Mouse (Mus musculus) embryonic facial prominence, embryonic 11.5 days (tissue): ENCODE data around the gene Scrn2. TPM values are rescaled to one million over a fixed set of nuclear protein-coding genes. Genes with fewer than 3 reads are reported as not detected.

Experiments used
- ATAC-seq: fragments of 200-750 bp; cut with Nextera tagmentation; replicated peaks from 2 replicates; pipeline ENCODE4 v1.8.0; 2017; ENCODE audit warnings: low read depth; ENCODE audit not compliant: insufficient number of reproducible peaks, low FRiP score, low TSS enrichment
- DNase-seq: peaks from one replicate; pipeline ENCODE4 v3.0.0-alpha.2; 2015; ENCODE audit warnings: low spot score
- H3K27ac ChIP-seq: fragments of 300-500 bp; sonication (generic); replicated peaks from 2 replicates; pipeline ENCODE4 v1.5.1; 2014; ENCODE audit warnings: mild to moderate bottlenecking, low read depth, low read length, control low read depth
- H3K27me3 ChIP-seq: fragments of 300-500 bp; sonication (generic); 2 replicates; pipeline ENCODE4 v1.6.1; 2014; ENCODE audit warnings: mild to moderate bottlenecking, low read length, moderate library complexity, mixed read lengths; ENCODE audit not compliant: control insufficient read depth, insufficient read depth
- H3K36me3 ChIP-seq: fragments of 300-500 bp; sonication (generic); replicated peaks from 2 replicates; pipeline ENCODE4 v1.6.1; 2014; ENCODE audit warnings: low read depth, mild to moderate bottlenecking, low read length, moderate library complexity, mixed read lengths; ENCODE audit not compliant: control insufficient read depth, insufficient read depth
- H3K4me1 ChIP-seq: fragments of 300-500 bp; sonication (generic); 2 replicates; pipeline ENCODE4 v1.6.1; 2014; ENCODE audit warnings: low read length, mixed read lengths; ENCODE audit not compliant: control insufficient read depth, insufficient read depth
- H3K4me2 ChIP-seq: fragments of 300-500 bp; sonication (generic); 2 replicates; pipeline ENCODE4 v1.6.1; 2014; ENCODE audit warnings: low read depth, mild to moderate bottlenecking, control low read depth, low read length, moderate library complexity
- H3K4me3 ChIP-seq: fragments of 300-500 bp; sonication (generic); 2 replicates; pipeline ENCODE4 v1.5.1; 2014; ENCODE audit warnings: low read depth, low read length, control low read depth
- H3K9ac ChIP-seq: fragments of 300-500 bp; sonication (generic); replicated peaks from 2 replicates; pipeline ENCODE4 v1.6.1; 2014; ENCODE audit warnings: mild to moderate bottlenecking, control low read depth, low read length
- H3K9me3 ChIP-seq: fragments of 300-500 bp; sonication (generic); replicated peaks from 2 replicates; pipeline ENCODE4 v1.6.1; 2016; ENCODE audit warnings: mild to moderate bottlenecking, low read length, inconsistent platforms, mixed read lengths; ENCODE audit not compliant: control insufficient read depth
- WGBS: fragments of 180-500 bp; shearing (Covaris S2); extraction: QIAGEN DNeasy Blood & Tissue Kit; methylation state at CpG from one replicate; pipeline ENCODE4 v1.1.7; 2014; 5-methylcytosine and 5-hydroxymethylcytosine counted together
- polyA plus RNA-seq: library from polyadenylated mRNA; unstranded; fragments of >200 nt; fragmentation: Nextera tagmentation; extraction: Ambion mirVana; gene quantifications from 2 replicates; pipeline ENCODE4 v1.2.1, GENCODE M21; 2014

Scrn2 gene
- polyA plus RNA-seq, 1 experiment from 2014 or later: 20.4 TPM

- WGBS: 0% methylated on average over 27 of the region's 27 CpGs
- no peak for DNase-seq
- Histone ChIP-seq H3K9ac (peak overlapping the region; percentile 23), H3K36me3 (no peaks in the 10 kb centered on the region), H3K4me1 (peaks cover 11% of the 10 kb centered on the region), H3K27ac (no peak overlapping the region), H3K4me2 (peak overlapping the region; percentile 75; the same call in 1 of the 2 replicates), H3K9me3 (no peaks in the 10 kb centered on the region), H3K4me3 (peak overlapping the region; percentile 32), H3K27me3 (peaks cover 76% of the 10 kb centered on the region)
- ATAC-seq: 0 out of 2 replicates have a peak, but pooled peaks have one; percentile 15
Observed at GRCm38 (mm10) chr11:97021121-97021765, 8.5 kb upstream of the Scrn2 start.

- Histone ChIP-seq H3K9ac (peak overlapping the region; percentile 23), H3K27me3 (peaks cover 71% of the 10 kb centered on the region), H3K4me3 (peak overlapping the region; percentile 32), H3K9me3 (no peaks in the 10 kb centered on the region), H3K36me3 (no peaks in the 10 kb centered on the region), H3K4me2 (peak overlapping the region; percentile 75), H3K4me1 (peaks cover 11% of the 10 kb centered on the region), H3K27ac (no peak overlapping the region)
- DNase-seq: peak; percentile 78
- WGBS: under 1% methylated on average over 50 of the region's 50 CpGs
- ATAC-seq: peak; percentile 34; the same call in 1 of the 2 replicates
Observed at GRCm38 (mm10) chr11:97021873-97022484, 7.8 kb upstream of the Scrn2 start.

GRCm38 (mm10) chr11:97024977-97025376, 4.8 kb upstream of the Scrn2 start:
- H3K9me3 ChIP-seq: no peaks in the 10 kb centered on the region
- no peak overlapping the region for H3K4me2 ChIP-seq
- H3K4me3 ChIP-seq: no peak overlapping the region
- peaks cover 48% of the 10 kb centered on the region for H3K27me3 ChIP-seq
- no peaks in the 10 kb centered on the region for H3K36me3 ChIP-seq
- no peak overlapping the region for H3K27ac ChIP-seq
- whole genome bisulfite sequencing: 20% methylated on average over 10 of the region's 10 CpGs
- ATAC-seq: no peak
- peaks cover 11% of the 10 kb centered on the region for H3K4me1 ChIP-seq
- H3K9ac ChIP-seq: no peak overlapping the region
- no peak for DNase-seq

- Histone ChIP-seq H3K4me2 (peak overlapping the region; percentile 52), H3K27me3 (peaks cover 40% of the 10 kb centered on the region), H3K9ac (peak overlapping the region; percentile 64), H3K27ac (peak overlapping the region; percentile 72; the same call in 1 of the 2 replicates), H3K4me3 (peak overlapping the region; percentile 14; the same call in 1 of the 2 replicates), H3K4me1 (peaks cover 11% of the 10 kb centered on the region), H3K36me3 (no peaks in the 10 kb centered on the region), H3K9me3 (no peaks in the 10 kb centered on the region)
- WGBS: under 1% methylated on average over 17 of the region's 17 CpGs
- ATAC-seq (peak; percentile 46), DNase-seq (peak; percentile 93)
Observed at GRCm38 (mm10) chr11:97025721-97026344, 3.9 kb upstream of the Scrn2 start.

GRCm38 (mm10) chr11:97030426-97030825, 688 bp downstream of the Scrn2 start:
- Histone ChIP-seq H3K4me1 (peaks cover 3% of the 10 kb centered on the region), H3K9ac (peak overlapping the region; percentile 84), H3K27ac (peak overlapping the region; percentile 17), H3K4me3 (peak overlapping the region; percentile 49), H3K36me3 (no peaks in the 10 kb centered on the region), H3K4me2 (peak overlapping the region; percentile 72), H3K27me3 (no peaks in the 10 kb centered on the region), H3K9me3 (no peaks in the 10 kb centered on the region)
- DNase-seq (no peak), ATAC-seq (no peak)
- 19% methylated on average over 15 of the region's 15 CpGs for WGBS

- H3K9me3 ChIP-seq: no peaks in the 10 kb centered on the region
- no peak overlapping the region for H3K9ac ChIP-seq
- ATAC-seq (no peak), DNase-seq (no peak)
- H3K4me1 ChIP-seq: no peaks in the 10 kb centered on the region
- H3K4me3 ChIP-seq: no peak overlapping the region
- no peaks in the 10 kb centered on the region for H3K36me3 ChIP-seq
- H3K4me2 ChIP-seq: no peak overlapping the region
- no peak overlapping the region for H3K27ac ChIP-seq
- no peaks in the 10 kb centered on the region for H3K27me3 ChIP-seq
- WGBS: 83% methylated on average over 12 of the region's 12 CpGs
Observed at GRCm38 (mm10) chr11:97031977-97032376, 2.2 kb downstream of the Scrn2 start.

- Histone ChIP-seq H3K27ac (no peak overlapping the region), H3K4me3 (no peak overlapping the region), H3K4me2 (no peak overlapping the region), H3K9me3 (no peaks in the 10 kb centered on the region), H3K36me3 (no peaks in the 10 kb centered on the region), H3K4me1 (no peaks in the 10 kb centered on the region), H3K9ac (no peak overlapping the region), H3K27me3 (no peaks in the 10 kb centered on the region)
- no peak for ATAC-seq
- 96% methylated on average over 4 of the region's 4 CpGs for WGBS
- DNase-seq: no peak
Observed at GRCm38 (mm10) chr11:97032499-97032898, 2.8 kb downstream of the Scrn2 start.

GRCm38 (mm10) chr11:97033781-97034180, 4.0 kb downstream of the Scrn2 start:
- H3K36me3 ChIP-seq: no peaks in the 10 kb centered on the region

More at GRCm38 (mm10) chr11:97033781-97034180, 4.0 kb downstream of the Scrn2 start:
- DNase-seq (no peak), ATAC-seq (no peak)
- no peak overlapping the region for H3K27ac ChIP-seq
- H3K4me2 ChIP-seq: no peak overlapping the region
- no peaks in the 10 kb centered on the region for H3K4me1 ChIP-seq
- WGBS: 88% methylated on average over 4 of the region's 4 CpGs
- no peak overlapping the region for H3K9ac ChIP-seq
- H3K9me3 ChIP-seq: no peaks in the 10 kb centered on the region
- no peaks in the 10 kb centered on the region for H3K27me3 ChIP-seq
- H3K4me3 ChIP-seq: no peak overlapping the region
